In the genomic region with DNA sequence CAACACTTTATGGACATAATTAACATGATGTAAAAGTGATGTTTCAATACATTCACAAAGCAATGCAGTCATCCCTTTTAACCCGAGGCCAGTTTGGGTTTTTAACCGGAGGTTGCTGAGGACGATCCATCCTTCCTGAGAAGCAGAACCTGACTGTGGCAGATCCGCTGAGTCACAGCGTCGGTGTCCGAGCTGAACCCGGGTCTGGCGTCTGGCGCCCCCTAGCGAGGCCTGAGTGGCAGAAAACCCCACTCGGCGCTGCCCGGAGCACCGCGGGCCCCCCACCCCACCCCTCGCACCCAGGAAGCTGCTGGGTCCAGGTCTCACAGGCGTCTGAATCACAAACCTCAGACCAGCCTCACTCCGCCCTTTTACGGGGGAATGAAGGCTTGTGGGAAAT, we compare ENCODE assay signal across 8 mouse cellular contexts. TPM values are rescaled to one million over a fixed set of nuclear protein-coding genes. Genes with fewer than 3 reads are reported as not detected.
A peak's percentile ranks its signal among the peaks of the same experiment; 100 is the strongest.
DNase-seq lines count a peak whose midpoint lies in the region; ATAC-seq and TF ChIP-seq lines count a peak whose summit lies in the region.

No protein-coding gene starts in this region.

- H3K27me3 ChIP-seq in spleen, adult 2 months (ENCODE audit: control insufficient read depth, insufficient read depth, low read length), result no peaks in the 10 kb centered on the region
- H3K27me3 ChIP-seq in forebrain, embryonic 12.5 days, result peaks cover 5% of the 10 kb centered on the region; the same call in 1 of the 2 replicates
- no peaks in the 10 kb centered on the region for H3K27me3 ChIP-seq in hindbrain, embryonic 14.5 days (ENCODE audit: control insufficient read depth, insufficient read depth, low read length)
- H3K27me3 ChIP-seq in limb, embryonic 15.5 days, result no peaks in the 10 kb centered on the region
- no peaks in the 10 kb centered on the region for H3K27me3 ChIP-seq in neural tube, embryonic 12.5 days (replicated peaks)

- H3K9me3 ChIP-seq in forebrain, embryonic 12.5 days, result no peaks in the 10 kb centered on the region
- H3K9me3 ChIP-seq in hindbrain, embryonic 14.5 days (ENCODE audit: control insufficient read depth, low read length), result no peaks in the 10 kb centered on the region
- no peaks in the 10 kb centered on the region for H3K9me3 ChIP-seq in limb, embryonic 15.5 days
- no peaks in the 10 kb centered on the region for H3K9me3 ChIP-seq in neural tube, embryonic 12.5 days

- no peak for ATAC-seq in forebrain, embryonic 12.5 days (ENCODE audit: low FRiP score)
- 0 out of 2 replicates have a peak, but pooled peaks have one; percentile 24 for ATAC-seq in hindbrain, embryonic 14.5 days (ENCODE audit: low FRiP score)
- ATAC-seq in limb, embryonic 15.5 days (ENCODE audit: insufficient number of reproducible peaks, low FRiP score, low TSS enrichment, low read depth), result no peak
- no peak for ATAC-seq in neural tube, embryonic 12.5 days (ENCODE audit: low FRiP score, low read depth)
- no peak for ATAC-seq in monocyte, adult 5-6 weeks (replicated peaks; ENCODE audit: insufficient number of reproducible peaks, low FRiP score, low TSS enrichment, poor library complexity, severe bottlenecking)

- H3K4me3 ChIP-seq in spleen, adult 2 months (ENCODE audit: extremely low read depth, insufficient read depth, insufficient read length), result no peak overlapping the region
- no peak overlapping the region for H3K4me3 ChIP-seq in forebrain, embryonic 12.5 days (replicated peaks)
- no peak overlapping the region for H3K4me3 ChIP-seq in hindbrain, embryonic 14.5 days (replicated peaks; ENCODE audit: low read length)
- H3K4me3 ChIP-seq in limb, embryonic 15.5 days, result no peak overlapping the region
- H3K4me3 ChIP-seq in neural tube, embryonic 12.5 days, result no peak overlapping the region

- TF ChIP-seq CTCF in spleen, adult 2 months (IDR thresholded peaks at IDR 0.05; ENCODE audit: extremely low read depth, insufficient read depth, insufficient read length, insufficient replicate concordance), result peak; percentile 44; the same call in 1 of the 2 replicates

- H3K36me3 ChIP-seq in spleen, adult 2 months (ENCODE audit: control insufficient read depth, insufficient read depth, low read length), result no peaks in the 10 kb centered on the region
- 0 out of 2 replicates have a peak, but pooled peaks cover 3% of the 10 kb centered on the region for H3K36me3 ChIP-seq in forebrain, embryonic 12.5 days (replicated peaks)
- peaks cover 19% of the 10 kb centered on the region for H3K36me3 ChIP-seq in hindbrain, embryonic 14.5 days (replicated peaks; ENCODE audit: control insufficient read depth, insufficient read depth)
- H3K36me3 ChIP-seq in limb, embryonic 15.5 days, result no peaks in the 10 kb centered on the region
- peaks cover 10% of the 10 kb centered on the region; the same call in 1 of the 2 replicates for H3K36me3 ChIP-seq in neural tube, embryonic 12.5 days

- 6% methylated on average over 20 of the region's 20 CpGs for WGBS in spleen, adult 2 months
- 7% methylated on average over 20 of the region's 20 CpGs for WGBS in forebrain, embryonic 12.5 days
- WGBS in hindbrain, embryonic 14.5 days, result 6% methylated on average over 20 of the region's 20 CpGs
- 5% methylated on average over 20 of the region's 20 CpGs for WGBS in limb, embryonic 15.5 days
- 7% methylated on average over 20 of the region's 20 CpGs for WGBS in neural tube, embryonic 12.5 days

- DNase-seq in spleen, adult 2 months (ENCODE audit: low read depth in 1 of 2, low spot score in 2 of 2), result peak in 1 of 2 experiments; percentile 14
- DNase-seq in spleen, postnatal 36 days (ENCODE audit: low spot score in 2 of 2), result no peak
- DNase-seq in c-Kit-positive CD71-positive TER-119-negative erythroid progenitor cells, embryonic 14.5 days (ENCODE audit: low read depth), result peak; percentile 46
- DNase-seq in hindbrain, embryonic 14.5 days (ENCODE audit: low spot score), result peak; percentile 50

- H3K27ac ChIP-seq in spleen, adult 2 months (ENCODE audit: insufficient read depth, low read length), result no peak overlapping the region
- H3K27ac ChIP-seq in forebrain, embryonic 12.5 days, result no peak overlapping the region
- no peak overlapping the region for H3K27ac ChIP-seq in hindbrain, embryonic 14.5 days
- no peak overlapping the region for H3K27ac ChIP-seq in limb, embryonic 15.5 days
- H3K27ac ChIP-seq in neural tube, embryonic 12.5 days, result no peak overlapping the region

- no peaks in the 10 kb centered on the region for H3K4me1 ChIP-seq in spleen, adult 2 months (ENCODE audit: control insufficient read depth, insufficient read depth, insufficient read length)
- peaks cover 3% of the 10 kb centered on the region; the same call in 1 of the 2 replicates for H3K4me1 ChIP-seq in forebrain, embryonic 12.5 days
- H3K4me1 ChIP-seq in hindbrain, embryonic 14.5 days (replicated peaks; ENCODE audit: control insufficient read depth, insufficient read depth, low read length), result no peaks in the 10 kb centered on the region
- H3K4me1 ChIP-seq in limb, embryonic 15.5 days, result peaks cover 4% of the 10 kb centered on the region
- H3K4me1 ChIP-seq in neural tube, embryonic 12.5 days, result no peaks in the 10 kb centered on the region

- H3K9ac ChIP-seq in forebrain, embryonic 12.5 days, result no peak overlapping the region
- no peak overlapping the region for H3K9ac ChIP-seq in hindbrain, embryonic 14.5 days
- H3K9ac ChIP-seq in limb, embryonic 15.5 days, result no peak overlapping the region
- no peak overlapping the region for H3K9ac ChIP-seq in neural tube, embryonic 12.5 days

- peak overlapping the region; percentile 15 for H3K4me2 ChIP-seq in forebrain, embryonic 12.5 days
- H3K4me2 ChIP-seq in hindbrain, embryonic 14.5 days (replicated peaks), result no peak overlapping the region
- H3K4me2 ChIP-seq in limb, embryonic 15.5 days, result peak overlapping the region; percentile 28
- H3K4me2 ChIP-seq in neural tube, embryonic 12.5 days (replicated peaks), result peak overlapping the region; percentile 30; the same call in 1 of the 2 replicates

- no peak for TF ChIP-seq POLR2A in spleen, adult 2 months (IDR thresholded peaks at IDR 0.05; ENCODE audit: low read depth, low read length)

RNA-seq across cellular contexts. Expression of gene Mapt, which starts 47.0 kb away (rescaled TPM):
- 0.57 and 0.66 TPM in 2 replicates for polyA plus RNA-seq in spleen, adult 2 months (2012; rRNA removed)
- polyA plus RNA-seq in forebrain, embryonic 12.5 days (2016; fragmentation: Nextera tagmentation; extraction: Ambion mirVana), result 115 and 134 TPM in 2 replicates
- 939 and 1,013 TPM in 2 replicates for polyA plus RNA-seq in hindbrain, embryonic 14.5 days (2014; fragmentation: Nextera tagmentation; extraction: Ambion mirVana)
- 3.7 and 5.5 TPM in 2 replicates for polyA plus RNA-seq in limb, embryonic 15.5 days (2015; fragmentation: Nextera tagmentation; extraction: Ambion mirVana)
- 271 and 288 TPM in 2 replicates for polyA plus RNA-seq in neural tube, embryonic 12.5 days (2016; fragmentation: Nextera tagmentation; extraction: Ambion mirVana)
- total RNA-seq in monocyte, adult 5-6 weeks (2017), result 0.38 TPM in 1 of 3 replicates, not detected in the others

Comparison
In these comparisons a context has a peak if more than half of its experiments do, and no peak if none do; other contexts are left out.
1. DNase-seq: peak in c-Kit-positive CD71-positive TER-119-negative erythroid progenitor cells, embryonic 14.5 days (single experiment) and hindbrain, embryonic 14.5 days (single experiment); none in spleen, postnatal 36 days (0 of 2).
2. RNA of gene Mapt, which starts 47.0 kb away (polyA plus RNA-seq): 939 to 1,013 TPM in hindbrain, embryonic 14.5 days, 271 to 288 TPM in neural tube, embryonic 12.5 days and 115 to 134 TPM in forebrain, embryonic 12.5 days; 3.7 to 5.5 TPM in limb, embryonic 15.5 days and 0.57 to 0.66 TPM in spleen, adult 2 months; every median in the first group is over 10 times any median in the second.